Mouse (Mus musculus) liver, adult 2 months (tissue): Measurements from ENCODE around the gene Col8a2. TPM values are rescaled to one million over a fixed set of nuclear protein-coding genes. Genes with fewer than 3 reads are reported as not detected.
A peak's percentile ranks its signal among the peaks of the same experiment; 100 is the strongest.

Experiments used
- DNase-seq: peaks from one replicate; pipeline ENCODE4 v3.0.0-alpha.2; 2011; ENCODE audit warnings: low read depth, low spot score; ENCODE audit errors: extremely low read depth
- H3K27ac ChIP-seq: fragments of 200-500 bp; replicated peaks from 2 replicates; pipeline ENCODE4 v1.5.1; 2012; ENCODE audit warnings: low read depth, mild to moderate bottlenecking, control low read depth, inconsistent platforms, low read length; ENCODE audit not compliant: insufficient read depth
- H3K27me3 ChIP-seq: fragments of 200-500 bp; 2 replicates; pipeline ENCODE4 v1.6.1; 2012; ENCODE audit warnings: mild to moderate bottlenecking, moderate library complexity, low read length, inconsistent platforms; ENCODE audit not compliant: control insufficient read depth, insufficient read depth
- H3K36me3 ChIP-seq: fragments of 200-500 bp; 2 replicates; pipeline ENCODE4 v1.6.1; 2012; ENCODE audit warnings: low read length, inconsistent platforms; ENCODE audit not compliant: control insufficient read depth, insufficient read depth
- H3K4me1 ChIP-seq: fragments of 200-500 bp; 2 replicates; pipeline ENCODE4 v1.6.1; 2011; ENCODE audit warnings: low read length; ENCODE audit not compliant: control insufficient read depth, insufficient read depth
- H3K4me3 ChIP-seq: fragments of 200-500 bp; 2 replicates; pipeline ENCODE4 v1.5.1; 2011; ENCODE audit warnings: low read depth, mild to moderate bottlenecking, control low read depth, low read length, moderate library complexity; ENCODE audit not compliant: insufficient read depth
- H3K79me2 ChIP-seq: fragments of 200-500 bp; 2 replicates; pipeline ENCODE4 v1.6.1; 2012; ENCODE audit warnings: inconsistent platforms, mild to moderate bottlenecking, low read length, moderate library complexity; ENCODE audit not compliant: control insufficient read depth, insufficient read depth
- H3K9ac ChIP-seq: fragments of 200-500 bp; 2 replicates; pipeline ENCODE4 v1.6.1; 2012; ENCODE audit warnings: low read depth, mild to moderate bottlenecking, control low read depth, inconsistent platforms, low read length
- CTCF ChIP-seq: fragments of 200-500 bp; IDR thresholded peaks from 2 replicates; pipeline ENCODE4 v1.5.1; 2011; ENCODE audit warnings: low read depth, low read length, control low read depth
- POLR2A ChIP-seq: fragments of 200-500 bp; IDR thresholded peaks from 2 replicates; pipeline ENCODE4 v1.6.1; 2011; ENCODE audit warnings: low read length, control low read depth; ENCODE audit not compliant: insufficient read depth; ENCODE audit errors: extremely low read depth
- WGBS: fragments of 180-500 bp; shearing (Covaris S2); methylation state at CpG from one replicate; pipeline ENCODE4 v1.1.7; 2018; 5-methylcytosine and 5-hydroxymethylcytosine counted together
- polyA plus RNA-seq: library from polyadenylated mRNA; depleted of rRNA; stranded (reverse); fragments of >200 nt; gene quantifications from 2 replicates; pipeline ENCODE4 v1.2.3, GENCODE M21; 2012; rRNA removed
- total RNA-seq: library from RNA; depleted of rRNA; stranded (reverse); fragments of >200 nt; gene quantifications from 2 replicates; pipeline ENCODE4 v1.2.3, GENCODE M21; 2014; rRNA removed

The Col8a2 gene
- total and polyA plus RNA-seq, 2 experiments: 0.09 to 0.17 TPM

GRCm38 (mm10) chr4:126331751-126332150 is 45.2 kb downstream of the Col8a2 start:
- 71% methylated on average over 1 of the region's 1 CpGs for WGBS
- Histone ChIP-seq H3K79me2 (no peaks in the 10 kb centered on the region), H3K4me1 (no peaks in the 10 kb centered on the region), H3K27me3 (no peaks in the 10 kb centered on the region), H3K36me3 (peaks cover 7% of the 10 kb centered on the region; the same call in 1 of the 2 replicates), H3K9ac (no peak overlapping the region), H3K4me3 (no peak overlapping the region), H3K27ac (no peak overlapping the region)
- no peak for TF ChIP-seq CTCF
- no peak for TF ChIP-seq POLR2A
- no peak for DNase-seq

GRCm38 (mm10) chr4:126332358-126332757 is 45.8 kb downstream of the Col8a2 start:
- no peak overlapping the region for H3K27ac ChIP-seq
- no peaks in the 10 kb centered on the region for H3K27me3 ChIP-seq
- no peak overlapping the region for H3K4me3 ChIP-seq
- TF ChIP-seq POLR2A (no peak), CTCF (peak; percentile 54)
- no peak overlapping the region for H3K9ac ChIP-seq
- peaks cover 8% of the 10 kb centered on the region; the same call in 1 of the 2 replicates for H3K36me3 ChIP-seq
- H3K79me2 ChIP-seq: no peaks in the 10 kb centered on the region
- no peaks in the 10 kb centered on the region for H3K4me1 ChIP-seq
- no peak for DNase-seq
- 66% methylated on average over 3 of the region's 3 CpGs for WGBS

GRCm38 (mm10) chr4:126339461-126339860 is 52.9 kb downstream of the Col8a2 start:
- H3K27ac ChIP-seq: no peak overlapping the region
- H3K27me3 ChIP-seq: no peaks in the 10 kb centered on the region
- no peak overlapping the region for H3K9ac ChIP-seq
- H3K4me1 ChIP-seq: no peaks in the 10 kb centered on the region
- no peaks in the 10 kb centered on the region for H3K79me2 ChIP-seq
- H3K36me3 ChIP-seq: peaks cover 11% of the 10 kb centered on the region
- no peak for DNase-seq
- H3K4me3 ChIP-seq: no peak overlapping the region
- 67% methylated on average over 4 of the region's 4 CpGs for WGBS
- no peak for TF ChIP-seq CTCF
- TF ChIP-seq POLR2A: no peak

GRCm38 (mm10) chr4:126343451-126343850 is 56.9 kb downstream of the Col8a2 start:
- H3K36me3 ChIP-seq: peaks cover 26% of the 10 kb centered on the region
- no peak overlapping the region for H3K27ac ChIP-seq
- H3K4me3 ChIP-seq: no peak overlapping the region
- no peaks in the 10 kb centered on the region for H3K4me1 ChIP-seq
- no peak for DNase-seq
- TF ChIP-seq CTCF (no peak), POLR2A (no peak)
- WGBS: 56% methylated on average over 4 of the region's 4 CpGs
- H3K79me2 ChIP-seq: no peaks in the 10 kb centered on the region
- H3K9ac ChIP-seq: no peak overlapping the region
- H3K27me3 ChIP-seq: no peaks in the 10 kb centered on the region

- H3K36me3 ChIP-seq: peaks cover 35% of the 10 kb centered on the region
- no peak for TF ChIP-seq CTCF
- TF ChIP-seq POLR2A: no peak
- H3K4me3 ChIP-seq: no peak overlapping the region
- peak; percentile 62 for DNase-seq
- H3K9ac ChIP-seq: no peak overlapping the region
- H3K79me2 ChIP-seq: no peaks in the 10 kb centered on the region
- H3K27me3 ChIP-seq: no peaks in the 10 kb centered on the region
- 23% methylated on average over 1 of the region's 1 CpGs for WGBS
- peaks cover 2% of the 10 kb centered on the region; the same call in 1 of the 2 replicates for H3K4me1 ChIP-seq
- H3K27ac ChIP-seq: no peak overlapping the region
Measured at GRCm38 (mm10) chr4:126360069-126360468, 73.5 kb downstream of the Col8a2 start.

Other genes with a start within 250 kb of the Col8a2 start
- 31.0 and 31.8 TPM in 2 replicates for gene Mrps15, start 239.9 kb upstream of the Col8a2 start, total RNA-seq
- gene Mrps15, start 239.9 kb upstream of the Col8a2 start, polyA plus RNA-seq: 31.0 and 35.7 TPM in 2 replicates
- gene Oscp1, start 228.2 kb upstream of the Col8a2 start, total RNA-seq: 0.37 and 0.74 TPM in 2 replicates
- 0.20 TPM in 1 of 2 replicates, not detected in the other for gene Oscp1, start 228.2 kb upstream of the Col8a2 start, polyA plus RNA-seq
- 20.0 and 30.0 TPM in 2 replicates for gene Lsm10, start 190.2 kb upstream of the Col8a2 start, total RNA-seq
- 28.4 TPM in 2 replicates for gene Lsm10, start 190.2 kb upstream of the Col8a2 start, polyA plus RNA-seq
- 6.5 and 10.8 TPM in 2 replicates for gene Stk40, start 182.8 kb upstream of the Col8a2 start, total RNA-seq
- gene Stk40, start 182.8 kb upstream of the Col8a2 start, polyA plus RNA-seq: 22.5 and 22.9 TPM in 2 replicates
- 8.0 and 9.5 TPM in 2 replicates for gene Eva1b, start 139.0 kb upstream of the Col8a2 start, total RNA-seq
- 15.8 and 18.1 TPM in 2 replicates for gene Eva1b, start 139.0 kb upstream of the Col8a2 start, polyA plus RNA-seq
- gene Sh3d21, start 123.3 kb upstream of the Col8a2 start, total RNA-seq: 0.54 and 0.65 TPM in 2 replicates
- gene Sh3d21, start 123.3 kb upstream of the Col8a2 start, polyA plus RNA-seq: 0.26 and 0.55 TPM in 2 replicates
- gene Thrap3, start 84.0 kb upstream of the Col8a2 start, total RNA-seq: 74.3 and 78.6 TPM in 2 replicates
- gene Thrap3, start 84.0 kb upstream of the Col8a2 start, polyA plus RNA-seq: 25.6 and 29.1 TPM in 2 replicates
- gene Map7d1, start 30.4 kb upstream of the Col8a2 start, total RNA-seq: 7.5 and 8.2 TPM in 2 replicates
- 18.5 and 19.1 TPM in 2 replicates for gene Map7d1, start 30.4 kb upstream of the Col8a2 start, polyA plus RNA-seq
- gene Trappc3, start 24.5 kb upstream of the Col8a2 start, total RNA-seq: 38.2 and 45.8 TPM in 2 replicates
- 24.1 and 30.6 TPM in 2 replicates for gene Trappc3, start 24.5 kb upstream of the Col8a2 start, polyA plus RNA-seq
- 12.1 and 13.2 TPM in 2 replicates for gene Adprhl2, start 34.9 kb downstream of the Col8a2 start, total RNA-seq
- gene Adprhl2, start 34.9 kb downstream of the Col8a2 start, polyA plus RNA-seq: 24.4 and 27.6 TPM in 2 replicates
- gene Tekt2, start 38.9 kb downstream of the Col8a2 start, total RNA-seq: 0.20 and 0.37 TPM in 2 replicates
- gene Tekt2, start 38.9 kb downstream of the Col8a2 start, polyA plus RNA-seq: 0.20 and 0.43 TPM in 2 replicates
- gene Ago3, start 142.8 kb downstream of the Col8a2 start, total RNA-seq: 8.6 and 14.3 TPM in 2 replicates
- 4.9 and 5.1 TPM in 2 replicates for gene Ago3, start 142.8 kb downstream of the Col8a2 start, polyA plus RNA-seq
- gene Ago1, start 181.8 kb downstream of the Col8a2 start, total RNA-seq: 6.5 and 9.8 TPM in 2 replicates
- gene Ago1, start 181.8 kb downstream of the Col8a2 start, polyA plus RNA-seq: 9.7 and 9.8 TPM in 2 replicates
- gene Ago4, start 246.7 kb downstream of the Col8a2 start, total RNA-seq: 2.2 and 2.3 TPM in 2 replicates
- 0.65 and 0.82 TPM in 2 replicates for gene Ago4, start 246.7 kb downstream of the Col8a2 start, polyA plus RNA-seq